27 mouse cellular contexts compared by ENCODE assay signal in genomic region chr1:88621214-88621613, GRCm38 (mm10).
DNase-seq lines count a peak whose midpoint lies in the region; ATAC-seq and TF ChIP-seq lines count a peak whose summit lies in the region.
"Had no signal": no experiment of that assay in that cellular context is flagged by ENCODE, and none has a peak within 500 bp of the region (broad histone marks: within the 10 kb centered on the region; RNA-seq: fewer than 3 reads in every experiment).

No protein-coding gene starts in this region.

- no peaks in the 10 kb centered on the region for H3K9me3 ChIP-seq in liver, embryonic 12.5 days (replicated peaks)
- H3K9me3 ChIP-seq: forebrain, embryonic 13.5 days; G1E; heart, embryonic 12.5 days; hindbrain, embryonic 10.5 days; intestine, embryonic 15.5 days had no signal

- no peaks in the 10 kb centered on the region for H3K4me1 ChIP-seq in testis, adult 2 months (ENCODE audit: control insufficient read depth, insufficient read depth, low read length)
- 0 out of 2 replicates have a peak, but pooled peaks cover 6% of the 10 kb centered on the region for H3K4me1 ChIP-seq in liver, embryonic 12.5 days
- H3K4me1 ChIP-seq: intestine, embryonic 15.5 days had no signal

- H3K4me2 ChIP-seq in liver, embryonic 12.5 days, result no peak overlapping the region
- H3K4me2 ChIP-seq: forebrain, embryonic 13.5 days; heart, embryonic 12.5 days; intestine, embryonic 15.5 days; limb, embryonic 12.5 days; midbrain, embryonic 15.5 days had no signal

- no peak overlapping the region for H3K9ac ChIP-seq in liver, embryonic 12.5 days
- H3K9ac ChIP-seq: forebrain, embryonic 13.5 days; heart, embryonic 12.5 days; intestine, embryonic 15.5 days; limb, embryonic 12.5 days; midbrain, embryonic 15.5 days had no signal

- peak overlapping the region; percentile 1; the same call in 1 of the 2 replicates for H3K4me3 ChIP-seq in testis, adult 2 months (ENCODE audit: control insufficient read depth, low read depth, low read length)
- H3K4me3 ChIP-seq in liver, embryonic 12.5 days, result no peak overlapping the region
- H3K4me3 ChIP-seq: forebrain, embryonic 13.5 days; heart, embryonic 12.5 days; hindbrain, embryonic 10.5 days; intestine, embryonic 15.5 days; layer of hippocampus, adult 2 months; left cerebral cortex, adult 2 months; limb, embryonic 12.5 days; midbrain, embryonic 15.5 days had no signal

- no peak for TF ChIP-seq POLR2A in testis, adult 2 months (IDR thresholded peaks at IDR 0.05; ENCODE audit: control insufficient read depth, low read depth, low read length)

- no peak for ATAC-seq in liver, embryonic 12.5 days
- ATAC-seq: forebrain, embryonic 13.5 days; hindbrain, embryonic 16.5 days; intestine, embryonic 15.5 days; midbrain, embryonic 15.5 days had no signal

- no peak for TF ChIP-seq CTCF in testis, adult 2 months (IDR thresholded peaks at IDR 0.05; ENCODE audit: control insufficient read depth, insufficient read depth, insufficient replicate concordance, low read depth, low read length)

- 45% methylated on average over 2 of the region's 2 CpGs for WGBS in liver, embryonic 12.5 days (ENCODE audit: insufficient replicate concordance)

- peak; percentile 39 for DNase-seq in kidney, postnatal 10 days
- no peak for DNase-seq in kidney, postnatal 36 days
- DNase-seq in testis, postnatal 10 days (ENCODE audit: low spot score), result no peak
- DNase-seq in NIH3T3 (ENCODE audit: low read depth), result peak; percentile 23
- peak; percentile 51 for DNase-seq in thymus, postnatal 14 days
- DNase-seq in layer of hippocampus, adult 18-20 months (ENCODE audit: low spot score in 2 of 2), result no peak
- DNase-seq: adrenal gland, postnatal 14 days; cerebellum, adult 11 months; cerebellum, adult 9-10 months; cerebellum, postnatal 36 days; gastrocnemius, postnatal 14 days; heart, adult 18-20 months; kidney, adult 2 months; lung, postnatal 4 days; right cerebral cortex, postnatal 4 days had no signal

- no peaks in the 10 kb centered on the region for H3K36me3 ChIP-seq in testis, adult 2 months (ENCODE audit: control insufficient read depth, insufficient read depth, low read length)
- H3K36me3 ChIP-seq in liver, embryonic 12.5 days, result no peaks in the 10 kb centered on the region
- H3K36me3 ChIP-seq: G1E; heart, embryonic 12.5 days; hindbrain, embryonic 10.5 days; intestine, embryonic 15.5 days; limb, embryonic 12.5 days; midbrain, embryonic 15.5 days had no signal

- no peaks in the 10 kb centered on the region for H3K27me3 ChIP-seq in testis, adult 2 months (ENCODE audit: control insufficient read depth, insufficient read depth, low read length)
- H3K27me3 ChIP-seq in liver, embryonic 12.5 days (replicated peaks), result no peaks in the 10 kb centered on the region
- H3K27me3 ChIP-seq: forebrain, embryonic 13.5 days; heart, embryonic 12.5 days; intestine, embryonic 15.5 days; limb, embryonic 12.5 days; midbrain, embryonic 15.5 days had no signal

- H3K27ac ChIP-seq in testis, adult 2 months (ENCODE audit: control insufficient read depth, insufficient read depth, low read depth, low read length), result no peak overlapping the region
- no peak overlapping the region for H3K27ac ChIP-seq in liver, embryonic 12.5 days
- H3K27ac ChIP-seq: forebrain, embryonic 13.5 days; hindbrain, embryonic 10.5 days; intestine, embryonic 15.5 days; layer of hippocampus, adult 2 months; left cerebral cortex, adult 2 months; limb, embryonic 12.5 days; midbrain, embryonic 15.5 days had no signal

Comparison
In these comparisons a context has a peak if more than half of its experiments do, and no peak if none do; other contexts are left out.
1. DNase-seq: peak in kidney, postnatal 10 days (single experiment), NIH3T3 (single experiment) and thymus, postnatal 14 days (single experiment); none in kidney, postnatal 36 days (0 of 2), testis, postnatal 10 days (single experiment) and layer of hippocampus, adult 18-20 months (0 of 2).